Mouse (Mus musculus): Measurements from ENCODE around the gene Gjb6. TPM values are rescaled to one million over a fixed set of nuclear protein-coding genes. Genes with fewer than 3 reads are reported as not detected.

Gjb6 gene
- polyA plus RNA-seq, 1 experiment from 2014 or later = 0.16 TPM

Other genes starting within 250 kb of the Gjb6 start
- gene Zmym2, start 247.0 kb downstream of the Gjb6 start, polyA plus RNA-seq (2015; fragmentation: Nextera tagmentation; extraction: Ambion mirVana) = 43.0 and 48.5 TPM in 2 replicates
- 6.0 and 7.5 TPM in 2 replicates for gene Gja3, start 75.5 kb downstream of the Gjb6 start, polyA plus RNA-seq (2015; fragmentation: Nextera tagmentation; extraction: Ambion mirVana)
- 1.3 and 1.8 TPM in 2 replicates for gene Gjb2, start 28.9 kb downstream of the Gjb6 start, polyA plus RNA-seq (2015; fragmentation: Nextera tagmentation; extraction: Ambion mirVana)
- not detected in 2 replicates for gene Gm4491, start 17.7 kb downstream of the Gjb6 start, polyA plus RNA-seq (2015; fragmentation: Nextera tagmentation; extraction: Ambion mirVana)